Mouse (Mus musculus) forebrain, embryonic 16.5 days (tissue): ENCODE data around the gene Ptges3. TPM values are rescaled to one million over a fixed set of nuclear protein-coding genes. Genes with fewer than 3 reads are reported as not detected.

ENCODE experiments used
- ATAC-seq: fragments of 200-750 bp; cut with Nextera tagmentation; 2 replicates; pipeline ENCODE4 v1.8.0; 2017; ENCODE audit warnings: mild to moderate bottlenecking, moderate library complexity
- H3K27ac ChIP-seq: fragments of 300-500 bp; sonication (generic); 2 replicates; pipeline ENCODE4 v1.5.1; 2014; ENCODE audit warnings: low read length, control low read depth
- H3K27me3 ChIP-seq: fragments of 300-500 bp; sonication (generic); replicated peaks from 2 replicates; pipeline ENCODE4 v1.6.1; 2014; ENCODE audit warnings: low read length; ENCODE audit not compliant: control insufficient read depth, insufficient read depth
- H3K36me3 ChIP-seq: fragments of 300-500 bp; sonication (generic); 2 replicates; pipeline ENCODE4 v1.6.1; 2014; ENCODE audit not compliant: control insufficient read depth, insufficient read depth
- H3K4me1 ChIP-seq: fragments of 300-500 bp; sonication (generic); replicated peaks from 2 replicates; pipeline ENCODE4 v1.6.1; 2014; ENCODE audit warnings: low read length; ENCODE audit not compliant: control insufficient read depth, insufficient read depth
- H3K4me2 ChIP-seq: fragments of 300-500 bp; sonication (generic); 2 replicates; pipeline ENCODE4 v1.6.1; 2014; ENCODE audit warnings: mild to moderate bottlenecking, low read length, control low read depth
- H3K4me3 ChIP-seq: fragments of 300-500 bp; sonication (generic); replicated peaks from 2 replicates; pipeline ENCODE4 v1.5.1; 2014; ENCODE audit warnings: mild to moderate bottlenecking, low read length, control low read depth
- H3K9ac ChIP-seq: fragments of 300-500 bp; sonication (generic); replicated peaks from 2 replicates; pipeline ENCODE4 v1.6.1; 2014; ENCODE audit warnings: low read depth, low read length, control low read depth
- H3K9me3 ChIP-seq: fragments of 300-500 bp; sonication (generic); 2 replicates; pipeline ENCODE4 v1.6.1; 2016; ENCODE audit warnings: low read length; ENCODE audit not compliant: control insufficient read depth
- WGBS: fragments of 180-500 bp; shearing (Covaris S2); extraction: QIAGEN DNeasy Blood & Tissue Kit; methylation state at CpG from one replicate; pipeline ENCODE4 v1.1.7; 2014; 5-methylcytosine and 5-hydroxymethylcytosine counted together
- polyA plus RNA-seq: library from polyadenylated mRNA; unstranded; fragments of >200 nt; fragmentation: Nextera tagmentation; extraction: Ambion mirVana; gene quantifications from 2 replicates; pipeline ENCODE4 v1.2.1, GENCODE M21; 2015

Gene Ptges3
- polyA plus RNA-seq, 1 experiment from 2014 or later, result 395 TPM

DNA sequence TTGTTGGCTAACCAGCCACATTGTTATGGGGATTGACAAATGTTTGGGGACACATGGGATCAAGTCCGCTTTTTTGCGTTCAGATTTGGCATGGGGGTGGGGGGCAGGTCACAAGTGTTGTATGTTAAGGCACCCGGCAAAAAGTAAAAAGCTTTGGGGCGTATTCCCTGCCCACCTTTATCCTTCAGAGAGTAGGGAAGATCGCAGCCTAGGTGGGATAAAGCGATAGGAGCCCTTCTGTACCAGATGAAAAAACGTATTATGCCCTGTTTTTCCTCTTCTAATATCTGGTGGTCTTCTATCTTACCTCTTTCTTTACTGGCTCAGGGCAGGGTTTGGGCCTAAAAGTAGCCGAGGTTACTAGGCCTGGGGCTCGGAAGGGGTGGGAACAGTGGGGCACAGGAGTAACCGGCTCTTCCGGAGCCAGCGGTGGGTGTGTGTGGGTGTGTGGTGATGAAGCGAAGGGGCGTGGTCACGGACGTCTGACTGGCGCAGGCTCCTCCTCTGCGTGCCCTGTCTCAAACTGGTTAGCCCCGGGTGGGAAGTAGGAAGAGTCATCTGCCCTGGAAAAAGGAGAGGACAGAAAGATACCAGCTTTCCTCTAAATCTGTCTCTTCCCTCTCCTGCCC, 35.7 kb downstream of the Ptges3 start:
- Histone ChIP-seq H3K4me3 (peak overlapping the region; percentile 19; the same call in 1 of the 2 replicates), H3K9ac (no peak overlapping the region; the same call in 1 of the 2 replicates), H3K9me3 (no peaks in the 10 kb centered on the region), H3K4me2 (peak overlapping the region; percentile 52), H3K27ac (no peak overlapping the region), H3K4me1 (peaks cover 48% of the 10 kb centered on the region), H3K36me3 (peaks cover 7% of the 10 kb centered on the region), H3K27me3 (no peaks in the 10 kb centered on the region)
- 9% methylated on average over 19 of the region's 19 CpGs for WGBS
- ATAC-seq, result no peak; the same call in 1 of the 2 replicates

DNA sequence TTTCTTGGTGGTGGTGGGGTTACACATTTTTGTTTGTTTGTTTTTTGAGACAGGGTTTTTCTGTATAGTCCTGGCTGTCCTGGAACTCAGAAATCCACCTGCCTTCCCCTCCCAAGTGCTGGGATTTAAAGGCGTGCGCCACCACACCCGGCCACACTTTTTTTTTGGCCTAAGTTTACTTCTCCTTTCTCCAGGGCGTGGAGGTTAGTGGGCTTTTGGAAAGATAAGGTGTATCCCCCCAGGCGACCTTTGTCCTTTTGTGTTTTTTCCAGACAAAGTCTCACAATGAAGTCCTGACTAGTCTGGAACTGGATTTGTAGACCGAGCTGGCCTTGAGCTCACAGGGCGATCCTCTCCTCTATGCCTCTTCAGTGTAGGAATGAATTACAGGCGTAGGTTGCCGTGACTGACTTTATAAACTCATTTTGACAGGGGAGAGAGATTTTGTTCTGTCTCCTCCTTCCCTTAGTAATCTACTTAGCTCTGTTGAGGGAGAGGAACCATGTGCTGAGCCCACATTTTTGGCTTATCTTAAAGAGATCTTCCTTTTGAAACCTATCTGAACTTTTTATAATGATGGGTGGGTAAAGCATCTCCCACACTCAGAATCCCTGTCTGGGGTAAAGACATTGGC, 36.4 kb downstream of the Ptges3 start:
- no peak for ATAC-seq
- H3K4me1 ChIP-seq, result peaks cover 48% of the 10 kb centered on the region
- H3K9ac ChIP-seq, result no peak overlapping the region
- peaks cover under 1% of the 10 kb centered on the region; the same call in 1 of the 2 replicates for H3K36me3 ChIP-seq
- H3K4me3 ChIP-seq, result no peak overlapping the region
- peak overlapping the region; percentile 52; the same call in 1 of the 2 replicates for H3K4me2 ChIP-seq
- no peaks in the 10 kb centered on the region for H3K27me3 ChIP-seq
- no peak overlapping the region for H3K27ac ChIP-seq
- WGBS, result 28% methylated on average over 9 of the region's 9 CpGs
- H3K9me3 ChIP-seq, result no peaks in the 10 kb centered on the region

DNA sequence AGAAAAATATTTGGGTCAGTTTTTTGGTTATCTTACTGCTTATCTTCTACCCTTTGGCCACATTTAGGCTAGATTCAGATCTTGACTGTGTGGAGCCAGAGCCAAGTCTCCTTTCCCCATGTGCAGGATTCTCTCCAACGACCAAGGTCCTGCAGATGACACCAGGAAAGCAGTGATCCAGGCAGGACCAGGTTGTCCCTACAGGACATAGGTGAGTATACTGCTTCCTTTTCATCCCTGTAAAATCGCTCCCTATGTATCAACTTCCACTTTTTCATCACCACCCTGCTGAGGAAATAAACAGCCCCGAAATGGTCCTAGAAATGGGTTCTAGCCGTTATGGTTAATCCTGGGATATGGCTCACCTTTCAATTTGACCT, 37.5 kb downstream of the Ptges3 start:
- WGBS, result 20% methylated on average over 4 of the region's 4 CpGs
- H3K4me1 ChIP-seq, result peaks cover 41% of the 10 kb centered on the region

DNA sequence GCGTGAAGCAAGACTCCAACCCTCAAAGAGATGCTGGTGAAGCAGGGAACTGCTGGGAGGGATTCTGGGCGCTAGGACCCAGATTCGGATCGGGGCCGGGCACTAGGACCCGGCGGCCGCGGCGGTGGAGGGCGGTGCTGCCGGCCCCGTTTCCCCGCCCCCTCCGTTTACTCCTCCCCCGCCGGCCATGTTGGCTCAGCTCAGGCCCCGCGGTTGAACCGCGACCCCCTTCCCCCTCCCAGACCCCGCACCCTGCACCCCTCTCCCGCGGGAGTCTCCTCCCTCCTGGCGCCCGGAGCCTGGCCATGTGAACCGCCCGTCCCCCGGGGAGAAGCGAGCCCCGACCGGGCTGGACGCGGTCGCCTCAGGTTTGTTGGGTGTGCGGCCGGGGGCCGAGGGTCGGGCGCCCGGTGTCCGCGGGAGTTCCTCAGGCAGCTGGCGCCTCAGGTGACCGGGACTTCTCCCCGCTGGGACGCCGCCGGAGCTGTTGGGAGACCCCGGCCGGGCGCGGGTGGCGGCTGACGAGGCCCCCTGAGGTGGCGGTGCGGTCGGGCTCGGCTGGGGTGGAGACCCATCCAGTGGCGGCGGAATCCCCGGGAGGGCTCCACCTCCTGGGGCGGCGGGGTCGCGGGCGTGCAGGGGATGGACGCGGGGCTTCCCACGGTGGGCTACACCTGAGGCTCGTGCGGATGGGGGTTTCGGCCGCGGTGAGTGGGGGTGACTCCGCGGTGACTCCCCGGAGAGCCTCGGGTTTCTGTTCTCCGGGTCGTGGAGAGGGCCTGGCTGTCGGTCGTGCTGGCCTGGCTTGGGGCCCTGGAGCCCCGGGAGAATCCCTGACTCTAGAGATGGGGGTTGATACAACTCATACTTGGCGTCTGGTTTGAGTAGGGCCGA, 38.2 kb downstream of the Ptges3 start:
- H3K4me3 ChIP-seq, result peak overlapping the region; percentile 98
- H3K4me2 ChIP-seq, result peak overlapping the region; percentile 47
- H3K9me3 ChIP-seq, result no peaks in the 10 kb centered on the region
- peak; percentile 86 for ATAC-seq
- no peaks in the 10 kb centered on the region for H3K36me3 ChIP-seq
- peak overlapping the region; percentile 78 for H3K27ac ChIP-seq
- H3K9ac ChIP-seq, result peak overlapping the region; percentile 86
- H3K4me1 ChIP-seq, result peaks cover 34% of the 10 kb centered on the region
- H3K27me3 ChIP-seq, result no peaks in the 10 kb centered on the region
- under 1% methylated on average over 74 of the region's 86 CpGs for WGBS

More for the DNA sequence above, 37.5 kb downstream of the Ptges3 start:
- ATAC-seq, result no peak
- Histone ChIP-seq H3K27ac (no peak overlapping the region), H3K4me3 (peak overlapping the region; percentile 98; the same call in 1 of the 2 replicates), H3K4me2 (no peak overlapping the region), H3K36me3 (no peaks in the 10 kb centered on the region), H3K27me3 (no peaks in the 10 kb centered on the region), H3K9me3 (no peaks in the 10 kb centered on the region), H3K9ac (no peak overlapping the region)

DNA sequence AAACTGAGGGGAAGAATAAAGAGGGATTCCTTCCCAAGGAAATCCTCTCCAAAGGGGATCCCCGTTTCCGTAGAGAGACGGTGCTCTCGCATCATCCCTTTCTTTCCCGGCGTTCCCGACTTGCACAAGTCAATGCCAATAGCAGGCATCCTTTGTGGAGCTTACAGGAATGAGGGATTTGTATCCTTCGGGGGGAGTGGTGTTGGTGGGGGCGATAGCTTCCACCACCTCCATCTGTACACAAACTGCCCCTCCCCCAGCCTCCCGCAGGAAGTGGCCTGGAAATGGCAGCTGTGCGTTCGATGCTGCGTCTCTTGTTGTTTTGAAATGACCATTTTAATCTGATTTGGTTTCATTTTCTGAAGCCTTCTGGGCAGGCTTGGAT, 38.8 kb downstream of the Ptges3 start:
- Histone ChIP-seq H3K4me2 (peak overlapping the region; percentile 47), H3K27ac (peak overlapping the region; percentile 78), H3K27me3 (no peaks in the 10 kb centered on the region), H3K9ac (peak overlapping the region; percentile 86), H3K36me3 (no peaks in the 10 kb centered on the region), H3K4me3 (peak overlapping the region; percentile 98), H3K4me1 (peaks cover 30% of the 10 kb centered on the region), H3K9me3 (no peaks in the 10 kb centered on the region)
- WGBS, result under 1% methylated on average over 13 of the region's 13 CpGs
- peak; percentile 4; the same call in 1 of the 2 replicates for ATAC-seq

DNA sequence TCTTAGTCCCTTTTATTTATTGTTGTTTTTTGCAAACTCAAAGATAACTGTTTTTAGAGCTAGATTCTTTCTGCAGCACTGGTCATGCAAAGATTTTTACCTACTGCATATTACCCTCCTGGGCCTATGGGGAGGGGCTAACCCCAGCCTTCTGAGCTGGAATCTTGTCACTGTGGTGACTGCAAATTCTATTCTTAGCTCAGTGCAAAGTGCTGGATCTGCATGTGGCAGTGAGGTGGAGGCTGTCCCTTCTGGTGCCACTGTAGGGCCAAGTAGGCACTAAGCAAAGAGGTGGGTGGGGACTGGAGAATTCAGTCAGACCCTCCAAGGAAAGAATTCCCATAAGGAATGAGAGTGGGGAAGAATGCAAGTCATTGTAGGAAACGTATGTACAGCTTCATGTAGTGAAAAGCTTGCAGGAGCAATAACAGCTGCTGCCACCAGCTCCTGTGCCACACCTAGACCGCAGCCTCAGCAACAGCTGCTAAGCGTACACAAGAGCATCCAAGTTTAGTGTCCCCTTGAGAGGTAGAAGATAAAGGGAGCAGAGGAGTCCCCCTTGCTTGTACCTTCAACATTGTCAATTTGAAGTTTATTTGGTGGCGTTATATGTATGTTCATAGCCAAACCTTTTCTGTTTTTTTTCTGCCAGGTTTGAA, 51.5 kb downstream of the Ptges3 start:
- no peak overlapping the region for H3K27ac ChIP-seq
- H3K4me3 ChIP-seq, result no peak overlapping the region
- H3K27me3 ChIP-seq, result no peaks in the 10 kb centered on the region
- peaks cover 23% of the 10 kb centered on the region for H3K36me3 ChIP-seq
- no peak overlapping the region for H3K9ac ChIP-seq
- no peaks in the 10 kb centered on the region for H3K9me3 ChIP-seq
- ATAC-seq, result no peak
- H3K4me1 ChIP-seq, result no peaks in the 10 kb centered on the region
- 95% methylated on average over 4 of the region's 4 CpGs for WGBS
- no peak overlapping the region for H3K4me2 ChIP-seq

DNA sequence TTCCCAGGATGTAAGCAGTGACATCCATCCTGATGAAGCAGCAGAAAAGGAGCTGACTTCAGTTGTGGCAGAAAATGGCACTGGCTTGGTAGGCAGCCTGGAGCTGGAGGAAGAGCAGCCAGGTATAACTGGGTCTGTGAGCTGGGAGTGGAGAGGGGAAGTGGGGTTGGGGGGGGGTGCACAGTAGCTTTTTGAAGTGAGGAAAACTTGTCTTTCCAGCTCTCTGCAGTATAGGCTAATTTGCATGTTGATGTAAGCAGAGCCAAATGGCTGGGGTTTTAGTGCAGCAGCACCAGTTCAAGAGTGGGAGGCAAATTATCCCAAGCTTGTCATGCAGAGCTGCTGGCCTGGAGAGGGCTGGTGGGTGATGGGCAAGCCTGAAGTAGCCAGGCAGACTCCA, 52.5 kb downstream of the Ptges3 start:
- Histone ChIP-seq H3K27me3 (no peaks in the 10 kb centered on the region), H3K4me2 (no peak overlapping the region), H3K4me3 (no peak overlapping the region), H3K36me3 (peaks cover 29% of the 10 kb centered on the region), H3K9me3 (no peaks in the 10 kb centered on the region), H3K27ac (no peak overlapping the region), H3K4me1 (no peaks in the 10 kb centered on the region), H3K9ac (no peak overlapping the region)
- no peak for ATAC-seq

DNA sequence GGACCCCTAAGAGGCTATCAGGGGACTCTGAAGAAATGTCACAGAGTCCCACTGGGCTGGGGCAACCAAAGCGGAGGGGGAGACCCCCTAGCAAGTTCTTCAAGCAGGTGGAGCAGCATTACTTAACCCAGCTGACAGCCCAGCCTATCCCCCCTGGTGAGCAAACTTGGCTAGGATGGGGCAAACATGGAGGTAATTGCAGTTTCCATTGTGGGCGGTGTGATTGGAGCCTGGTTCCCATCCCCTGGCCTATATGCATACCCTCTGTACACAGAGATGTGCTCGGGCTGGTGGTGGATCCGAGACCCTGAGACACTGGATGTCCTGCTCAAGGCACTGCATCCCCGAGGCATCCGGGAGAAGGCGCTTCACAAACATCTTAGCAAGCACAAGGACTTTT, 65.1 kb downstream of the Ptges3 start:
- Histone ChIP-seq H3K36me3 (peaks cover 69% of the 10 kb centered on the region), H3K27ac (no peak overlapping the region), H3K4me3 (no peak overlapping the region), H3K9me3 (no peaks in the 10 kb centered on the region), H3K27me3 (no peaks in the 10 kb centered on the region), H3K9ac (no peak overlapping the region), H3K4me2 (no peak overlapping the region), H3K4me1 (no peaks in the 10 kb centered on the region)
- WGBS, result 92% methylated on average over 7 of the region's 7 CpGs
- ATAC-seq, result no peak

DNA sequence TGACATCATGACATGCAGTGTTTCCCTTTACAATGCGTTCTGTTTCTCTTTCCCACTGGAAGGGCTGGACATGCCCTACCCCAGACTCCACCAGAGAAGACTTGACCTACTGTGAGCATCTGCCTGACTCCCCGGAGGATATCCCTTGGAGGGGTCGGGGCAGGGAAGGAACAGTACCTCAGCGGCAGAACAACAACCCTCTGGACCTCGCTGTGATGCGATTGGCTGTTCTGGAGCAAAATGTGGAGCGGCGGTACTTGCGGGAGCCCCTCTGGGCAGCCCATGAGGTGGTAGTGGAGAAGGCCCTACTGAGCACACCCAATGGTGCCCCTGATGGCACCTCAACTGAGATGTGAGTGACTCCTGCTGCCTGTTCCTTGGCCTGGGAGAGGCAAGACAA, 66.1 kb downstream of the Ptges3 start:
- H3K4me3 ChIP-seq, result no peak overlapping the region
- H3K36me3 ChIP-seq, result peaks cover 63% of the 10 kb centered on the region
- H3K4me2 ChIP-seq, result no peak overlapping the region
- H3K27me3 ChIP-seq, result no peaks in the 10 kb centered on the region
- no peaks in the 10 kb centered on the region for H3K4me1 ChIP-seq
- 92% methylated on average over 9 of the region's 9 CpGs for WGBS
- H3K9ac ChIP-seq, result no peak overlapping the region
- no peak for ATAC-seq
- no peak overlapping the region for H3K27ac ChIP-seq
- no peaks in the 10 kb centered on the region for H3K9me3 ChIP-seq
